Mouse (Mus musculus) myocyte (in vitro differentiated cells): ENCODE measurements around the gene Bcl7b.

Experiments
- CEBPB ChIP-seq: IDR thresholded peaks from 2 replicates; pipeline ENCODE4 v1.6.1; 2011; ENCODE audit warnings: mild to moderate bottlenecking, moderate library complexity; ENCODE audit not compliant: poor library complexity, insufficient read depth, severe bottlenecking
- MYOG ChIP-seq, 3 experiments: IDR thresholded peaks; one replicate each; pipeline ENCODE4 v1.6.1; 2011; ENCODE audit warnings: control low read depth in 2 of 3, low read depth in 2 of 3, mild to moderate bottlenecking in 2 of 3; ENCODE audit not compliant: insufficient read length in 2 of 3, control insufficient read depth in 1 of 3, insufficient read depth in 1 of 3
- POLR2A ChIP-seq: IDR thresholded peaks from one replicate; pipeline ENCODE4 v1.6.1; 2011; ENCODE audit warnings: low read depth, mild to moderate bottlenecking, control low read depth, moderate library complexity; ENCODE audit not compliant: insufficient read length
- TCF12 ChIP-seq: IDR thresholded peaks from one replicate; pipeline ENCODE4 v1.6.1; 2011; ENCODE audit warnings: mild to moderate bottlenecking, control low read depth; ENCODE audit not compliant: poor library complexity, insufficient read depth, severe bottlenecking

- TF ChIP-seq POLR2A (peak; percentile 79), TCF12 (no peak), MYOG (IDR thresholded peaks at IDR 0.05; ENCODE audit: control insufficient read depth in 1 of 3, insufficient read depth in 1 of 3, insufficient read length in 2 of 3, low read depth in 2 of 3) (peak in 1 of 3 experiments; percentile 47), CEBPB (peak; percentile 51; the same call in 1 of the 2 replicates)
Measured at GRCm38 (mm10) chr5:135186621-135187348, 18.7 kb downstream of the Bcl7b start, which contains the start of gene Baz1b.
